Mouse (Mus musculus): ENCODE results near the gene Glt8d2.
"Not testable (repeated sequence)": the region's sequence is repeated elsewhere in the genome, so short reads cannot be mapped to it uniquely, and the experiment has no call there.

Glt8d2 gene

GRCm38 (mm10) chr10:82641481-82641880 is 49.0 kb downstream of the Glt8d2 start:
- DNase-seq, result no peak

- no peak for DNase-seq
Observed at GRCm38 (mm10) chr10:82639032-82639698, 51.3 kb downstream of the Glt8d2 start.

GRCm38 (mm10) chr10:82636321-82636720 is 54.1 kb downstream of the Glt8d2 start:
- DNase-seq, result no peak

GRCm38 (mm10) chr10:82634348-82634747 is 56.1 kb downstream of the Glt8d2 start:
- no peak for DNase-seq

- no peak for DNase-seq
Observed at GRCm38 (mm10) chr10:82632496-82633280, 57.8 kb downstream of the Glt8d2 start.

GRCm38 (mm10) chr10:82631133-82631532 is 59.3 kb downstream of the Glt8d2 start:
- DNase-seq, result no peak

GRCm38 (mm10) chr10:82630497-82630896 is 60.0 kb downstream of the Glt8d2 start:
- no peak for DNase-seq

GRCm38 (mm10) chr10:82629586-82630255 is 60.7 kb downstream of the Glt8d2 start, which contains the start of gene Tdg:
Tdg (plus strand) TSS chr10:82629828.
- DNase-seq, result peak; percentile 87 to 92

GRCm38 (mm10) chr10:82629111-82629585 is 61.3 kb downstream of the Glt8d2 start:
- DNase-seq, result peak in 1 of 2 experiments; percentile 33

GRCm38 (mm10) chr10:82623553-82623932 is 66.9 kb downstream of the Glt8d2 start:
- not testable (repeated sequence) for DNase-seq

GRCm38 (mm10) chr10:82622671-82623552 is 67.5 kb downstream of the Glt8d2 start, which contains the start of gene 1190007I07Rik:
1190007I07Rik (minus strand) TSS chr10:82623228.
- peak; percentile 65 to 78 for DNase-seq

GRCm38 (mm10) chr10:82622235-82622634 is 68.2 kb downstream of the Glt8d2 start:
- no peak for DNase-seq
